Mouse (Mus musculus) urinary bladder, adult 18-20 months (tissue): ENCODE results near the gene Nit2.
"Not testable (repeated sequence)": the region's sequence is repeated elsewhere in the genome, so short reads cannot be mapped to it uniquely, and the experiment has no call there.

ENCODE experiments used
- DNase-seq, 2 experiments: peaks; one replicate each; pipeline ENCODE4 v3.0.0; 2022; ENCODE audit warnings: low spot score in 2 of 2, mixed read lengths in 2 of 2

The Nit2 gene

GRCm38 (mm10) chr16:57166611-57167513 lies at the start of gene Nit2:
Gene Nit2 (minus strand): TSS chr16:57167341.
- DNase-seq, result peak; percentile 92 to 97

- DNase-seq, result no peak
Observed at GRCm38 (mm10) chr16:57215957-57216356, 48.8 kb upstream of the Nit2 start.

GRCm38 (mm10) chr16:57211037-57211436 lies 43.9 kb upstream of the Nit2 start:
- no peak for DNase-seq

GRCm38 (mm10) chr16:57208342-57208741 lies 41.2 kb upstream of the Nit2 start:
- no peak for DNase-seq

- DNase-seq, result no peak
Observed at GRCm38 (mm10) chr16:57197281-57197680, 30.1 kb upstream of the Nit2 start.

GRCm38 (mm10) chr16:57196590-57196989 lies 29.4 kb upstream of the Nit2 start:
- DNase-seq, result no peak

- no peak for DNase-seq
Observed at GRCm38 (mm10) chr16:57191214-57191613, 24.1 kb upstream of the Nit2 start.

GRCm38 (mm10) chr16:57190390-57190789 lies 23.2 kb upstream of the Nit2 start:
- no peak for DNase-seq

GRCm38 (mm10) chr16:57189493-57189892 lies 22.4 kb upstream of the Nit2 start:
- no peak for DNase-seq

- DNase-seq, result no peak
Observed at GRCm38 (mm10) chr16:57186618-57187017, 19.5 kb upstream of the Nit2 start.

GRCm38 (mm10) chr16:57182037-57182436 lies 14.9 kb upstream of the Nit2 start:
- no peak for DNase-seq

GRCm38 (mm10) chr16:57181180-57181579 lies 14.0 kb upstream of the Nit2 start:
- no peak for DNase-seq

- no peak for DNase-seq
Observed at GRCm38 (mm10) chr16:57177664-57178063, 10.5 kb upstream of the Nit2 start.

- no peak for DNase-seq
Observed at GRCm38 (mm10) chr16:57177254-57177653, 10.1 kb upstream of the Nit2 start.

GRCm38 (mm10) chr16:57176276-57176675 lies 9.1 kb upstream of the Nit2 start:
- no peak for DNase-seq

- DNase-seq, result no peak
Observed at GRCm38 (mm10) chr16:57175751-57176150, 8.6 kb upstream of the Nit2 start.

- not testable (repeated sequence) for DNase-seq
Observed at GRCm38 (mm10) chr16:57174480-57174879, 7.3 kb upstream of the Nit2 start.

- DNase-seq, result no peak
Observed at GRCm38 (mm10) chr16:57171570-57171969, 4.4 kb upstream of the Nit2 start.

- no peak for DNase-seq
Observed at GRCm38 (mm10) chr16:57171161-57171560, 4.0 kb upstream of the Nit2 start.

GRCm38 (mm10) chr16:57168236-57168635 lies 1.1 kb upstream of the Nit2 start:
- DNase-seq, result no peak

- no peak for DNase-seq
Observed at GRCm38 (mm10) chr16:57167514-57167912, 372 bp upstream of the Nit2 start.

- no peak for DNase-seq
Observed at GRCm38 (mm10) chr16:57166086-57166485, 1.1 kb downstream of the Nit2 start.

- DNase-seq, result no peak
Observed at GRCm38 (mm10) chr16:57165157-57165556, 2.0 kb downstream of the Nit2 start.

- DNase-seq, result no peak
Observed at GRCm38 (mm10) chr16:57163694-57164093, 3.4 kb downstream of the Nit2 start.
